Comparison of ENCODE assay signal across 9 mouse cellular contexts in genomic region chr19:15035554-15035953, GRCm38 (mm10).
DNase-seq lines count a peak whose midpoint lies in the region; ATAC-seq and TF ChIP-seq lines count a peak whose summit lies in the region.
"Had no signal": no experiment of that assay in that cellular context is flagged by ENCODE, and none has a peak within 500 bp of the region (broad histone marks: within the 10 kb centered on the region; RNA-seq: fewer than 3 reads in every experiment).

No protein-coding gene starts in this region.

- TF ChIP-seq EP300 in liver, embryonic 14.5 days (IDR thresholded peaks at IDR 0.05; ENCODE audit: low read depth) = no peak

- no peaks in the 10 kb centered on the region for H3K9me3 ChIP-seq in midbrain, embryonic 10.5 days (replicated peaks)
- no peaks in the 10 kb centered on the region for H3K9me3 ChIP-seq in midbrain, embryonic 13.5 days
- no peaks in the 10 kb centered on the region for H3K9me3 ChIP-seq in liver, embryonic 14.5 days (ENCODE audit: control insufficient read depth, low read length)
- H3K9me3 ChIP-seq: embryonic facial prominence, embryonic 15.5 days had no signal

- H3K36me3 ChIP-seq in midbrain, embryonic 10.5 days = no peaks in the 10 kb centered on the region
- H3K36me3 ChIP-seq in midbrain, embryonic 13.5 days = no peaks in the 10 kb centered on the region
- no peaks in the 10 kb centered on the region for H3K36me3 ChIP-seq in liver, embryonic 14.5 days (replicated peaks; ENCODE audit: control insufficient read depth, insufficient read depth, low read depth)
- H3K36me3 ChIP-seq: embryonic facial prominence, embryonic 15.5 days had no signal

- H3K4me1 ChIP-seq in midbrain, embryonic 10.5 days = peaks cover 23% of the 10 kb centered on the region
- peaks cover 16% of the 10 kb centered on the region for H3K4me1 ChIP-seq in midbrain, embryonic 13.5 days (replicated peaks)
- no peaks in the 10 kb centered on the region for H3K4me1 ChIP-seq in liver, embryonic 14.5 days (replicated peaks; ENCODE audit: control insufficient read depth in 2 of 2, insufficient read depth in 2 of 2, low read length in 1 of 2)

- peak; percentile 77 for TF ChIP-seq CTCF in liver, embryonic 14.5 days (IDR thresholded peaks at IDR 0.05; ENCODE audit: low read depth)

- H3K9ac ChIP-seq in midbrain, embryonic 13.5 days (replicated peaks) = no peak overlapping the region
- no peak overlapping the region for H3K9ac ChIP-seq in liver, embryonic 14.5 days (replicated peaks)
- H3K9ac ChIP-seq: embryonic facial prominence, embryonic 15.5 days had no signal

- no peak overlapping the region for H3K4me2 ChIP-seq in midbrain, embryonic 13.5 days (replicated peaks)
- no peak overlapping the region for H3K4me2 ChIP-seq in liver, embryonic 14.5 days (ENCODE audit: low read depth)
- H3K4me2 ChIP-seq: embryonic facial prominence, embryonic 15.5 days had no signal

- 14% methylated on average over 3 of the region's 3 CpGs for WGBS in midbrain, embryonic 10.5 days
- 6% methylated on average over 3 of the region's 3 CpGs for WGBS in midbrain, embryonic 13.5 days
- WGBS in liver, embryonic 14.5 days (ENCODE audit: insufficient replicate concordance) = 13% methylated on average over 3 of the region's 3 CpGs

- no peak overlapping the region for H3K27ac ChIP-seq in midbrain, embryonic 10.5 days (replicated peaks)
- no peak overlapping the region for H3K27ac ChIP-seq in midbrain, embryonic 13.5 days
- H3K27ac ChIP-seq in liver, embryonic 14.5 days = no peak overlapping the region
- H3K27ac ChIP-seq: embryonic facial prominence, embryonic 15.5 days had no signal

- peak; percentile 63 for DNase-seq in midbrain, embryonic 10.5 days (ENCODE audit: low spot score)
- DNase-seq in cerebellum, adult 8-10 months = peak; percentile 43
- DNase-seq in gastrocnemius, adult 18-20 months (ENCODE audit: low spot score) = peak; percentile 29
- DNase-seq in kidney, adult 9 months = peak; percentile 61
- peak in 2 of 3 experiments; percentile 4 to 9 for DNase-seq in liver, embryonic 14.5 days (ENCODE audit: low read depth in 3 of 3, low spot score in 3 of 3)
- DNase-seq in ovary, postnatal 36 days (ENCODE audit: low spot score) = peak; percentile 59
- DNase-seq in thymus, postnatal 4 days = peak; percentile 72

- no peak for ATAC-seq in midbrain, embryonic 13.5 days
- ATAC-seq in liver, embryonic 14.5 days (ENCODE audit: insufficient read depth) = no peak

- H3K27me3 ChIP-seq in midbrain, embryonic 10.5 days (ENCODE audit: low read depth, poor library complexity, severe bottlenecking) = peaks cover 54% of the 10 kb centered on the region
- H3K27me3 ChIP-seq in midbrain, embryonic 13.5 days = peaks cover 27% of the 10 kb centered on the region
- no peaks in the 10 kb centered on the region for H3K27me3 ChIP-seq in liver, embryonic 14.5 days (ENCODE audit: control insufficient read depth, insufficient read depth, low read length)

- no peak overlapping the region for H3K4me3 ChIP-seq in midbrain, embryonic 10.5 days
- no peak overlapping the region for H3K4me3 ChIP-seq in midbrain, embryonic 13.5 days (replicated peaks)
- no peak overlapping the region for H3K4me3 ChIP-seq in liver, embryonic 14.5 days (ENCODE audit: insufficient read depth in 1 of 2, low read depth in 2 of 2, low read length in 2 of 2)
- H3K4me3 ChIP-seq: embryonic facial prominence, embryonic 15.5 days had no signal

Comparison
In these comparisons a context has a peak if more than half of its experiments do, and no peak if none do; other contexts are left out.
1. DNase-seq: peak in every context shown above with its lines; median percentile 72 in thymus, postnatal 4 days; 63 in midbrain, embryonic 10.5 days; 61 in kidney, adult 9 months; 59 in ovary, postnatal 36 days; 43 in cerebellum, adult 8-10 months; 29 in gastrocnemius, adult 18-20 months; 6 in liver, embryonic 14.5 days.